9 mouse cellular contexts compared by ENCODE assay signal in genomic region chr4:138859728-138860127, GRCm38 (mm10). TPM values are rescaled to one million over a fixed set of nuclear protein-coding genes. Genes with fewer than 3 reads are reported as not detected.
A peak's percentile ranks its signal among the peaks of the same experiment; 100 is the strongest.
DNase-seq lines count a peak whose midpoint lies in the region; ATAC-seq and TF ChIP-seq lines count a peak whose summit lies in the region.
"Had no signal": no experiment of that assay in that cellular context is flagged by ENCODE, and none has a peak within 500 bp of the region (broad histone marks: within the 10 kb centered on the region; RNA-seq: fewer than 3 reads in every experiment).

No protein-coding gene starts in this region.

- WGBS in intestine, postnatal 0 days, result 4% methylated on average over 13 of the region's 13 CpGs
- 7% methylated on average over 13 of the region's 13 CpGs for WGBS in limb, embryonic 11.5 days
- WGBS in midbrain, embryonic 12.5 days, result 6% methylated on average over 13 of the region's 13 CpGs

- H3K9me3 ChIP-seq in intestine, postnatal 0 days (ENCODE audit: control insufficient read depth), result no peaks in the 10 kb centered on the region
- no peaks in the 10 kb centered on the region for H3K9me3 ChIP-seq in limb, embryonic 11.5 days (ENCODE audit: control insufficient read depth, low read length)
- no peaks in the 10 kb centered on the region for H3K9me3 ChIP-seq in midbrain, embryonic 12.5 days

- H3K27ac ChIP-seq in intestine, postnatal 0 days (ENCODE audit: low read depth, low read length), result no peak overlapping the region
- H3K27ac ChIP-seq in limb, embryonic 11.5 days (replicated peaks; ENCODE audit: low read depth, low read length), result no peak overlapping the region
- no peak overlapping the region for H3K27ac ChIP-seq in midbrain, embryonic 12.5 days (replicated peaks)

- H3K36me3 ChIP-seq in intestine, postnatal 0 days (ENCODE audit: control insufficient read depth, insufficient read depth), result no peaks in the 10 kb centered on the region
- no peaks in the 10 kb centered on the region for H3K36me3 ChIP-seq in limb, embryonic 11.5 days (ENCODE audit: control insufficient read depth, insufficient read depth, low read length)
- H3K36me3 ChIP-seq in midbrain, embryonic 12.5 days, result no peaks in the 10 kb centered on the region

- H3K4me3 ChIP-seq in intestine, postnatal 0 days (ENCODE audit: low read depth, low read length), result no peak overlapping the region
- H3K4me3 ChIP-seq in limb, embryonic 11.5 days (ENCODE audit: low read depth, low read length), result 0 out of 2 replicates have a peak overlapping the region, but pooled peaks have one; percentile 14
- H3K4me3 ChIP-seq in midbrain, embryonic 12.5 days, result peak overlapping the region; percentile 40

- no peaks in the 10 kb centered on the region for H3K27me3 ChIP-seq in intestine, postnatal 0 days (replicated peaks; ENCODE audit: control insufficient read depth, insufficient read depth, low read length)
- no peaks in the 10 kb centered on the region for H3K27me3 ChIP-seq in limb, embryonic 11.5 days (ENCODE audit: control insufficient read depth, insufficient read depth, low read length)
- no peaks in the 10 kb centered on the region for H3K27me3 ChIP-seq in midbrain, embryonic 12.5 days

- peak; percentile 74 for TF ChIP-seq CTCF in intestine, postnatal 0 days (IDR thresholded peaks at IDR 0.05; ENCODE audit: low read depth)

- H3K4me2 ChIP-seq in intestine, postnatal 0 days (replicated peaks; ENCODE audit: low read depth), result peak overlapping the region; percentile 37; the same call in 1 of the 2 replicates
- H3K4me2 ChIP-seq in limb, embryonic 11.5 days (ENCODE audit: low read depth, severe bottlenecking), result peak overlapping the region; percentile 33; the same call in 1 of the 2 replicates
- peak overlapping the region; percentile 52 for H3K4me2 ChIP-seq in midbrain, embryonic 12.5 days (replicated peaks)

- no peaks in the 10 kb centered on the region for H3K4me1 ChIP-seq in intestine, postnatal 0 days (replicated peaks; ENCODE audit: control insufficient read depth, insufficient read depth, low read length)
- H3K4me1 ChIP-seq in limb, embryonic 11.5 days (ENCODE audit: control insufficient read depth, insufficient read depth, low read length), result 0 out of 2 replicates have a peak, but pooled peaks cover 4% of the 10 kb centered on the region
- no peaks in the 10 kb centered on the region for H3K4me1 ChIP-seq in midbrain, embryonic 12.5 days

- DNase-seq in ovary, postnatal 14 days (ENCODE audit: low spot score), result peak; percentile 75
- DNase-seq in ovary, adult 18-20 months (ENCODE audit: low spot score), result no peak
- peak; percentile 88 to 91 for DNase-seq in cerebellum, postnatal 36 days
- peak; percentile 50 for DNase-seq in gastrocnemius, adult 18-20 months (ENCODE audit: low spot score)
- DNase-seq in limb, embryonic 11.5 days (ENCODE audit: low spot score), result peak; percentile 93
- peak; percentile 91 for DNase-seq in testis, postnatal 10 days (ENCODE audit: low spot score)

- no peak overlapping the region for H3K9ac ChIP-seq in intestine, postnatal 0 days (ENCODE audit: low read depth, low read length)
- no peak overlapping the region for H3K9ac ChIP-seq in limb, embryonic 11.5 days (ENCODE audit: low read length)
- peak overlapping the region; percentile 53; the same call in 1 of the 2 replicates for H3K9ac ChIP-seq in midbrain, embryonic 12.5 days (replicated peaks)

- peak; percentile 64 for ATAC-seq in intestine, postnatal 0 days
- ATAC-seq in limb, embryonic 11.5 days (ENCODE audit: insufficient number of reproducible peaks, low FRiP score, low TSS enrichment, low read depth), result no peak
- peak; percentile 72 for ATAC-seq in midbrain, embryonic 12.5 days (ENCODE audit: low FRiP score, low read depth)

RNA-seq across cellular contexts. Expression of gene Pla2g5, which starts 3.6 kb away (rescaled TPM):
- 1 to 10 TPM; 1.6 to 5.4 TPM for total RNA-seq in gastrocnemius, adult 18-20 months (2021)
- polyA plus RNA-seq in intestine, postnatal 0 days (2015; fragmentation: Nextera tagmentation; extraction: Ambion mirVana), result 0.22 and 0.39 TPM in 2 replicates
- 0.12 TPM in 1 of 2 replicates, not detected in the other for polyA plus RNA-seq in limb, embryonic 11.5 days (2014; fragmentation: Nextera tagmentation; extraction: Ambion mirVana)
- not detected in 2 replicates for polyA plus RNA-seq in midbrain, embryonic 12.5 days (2016; fragmentation: Nextera tagmentation; extraction: Ambion mirVana)
- total RNA-seq: MEL had no signal

RNA-seq across cellular contexts. Expression of gene Gm13030, which starts 14.0 kb away (rescaled TPM):
- total RNA-seq in gastrocnemius, adult 18-20 months (2021), result not detected
- not detected in 2 replicates for polyA plus RNA-seq in intestine, postnatal 0 days (2015; fragmentation: Nextera tagmentation; extraction: Ambion mirVana)
- not detected in 2 replicates for polyA plus RNA-seq in limb, embryonic 11.5 days (2014; fragmentation: Nextera tagmentation; extraction: Ambion mirVana)
- not detected in 2 replicates for polyA plus RNA-seq in midbrain, embryonic 12.5 days (2016; fragmentation: Nextera tagmentation; extraction: Ambion mirVana)
- total RNA-seq: MEL had no signal

RNA-seq across cellular contexts. Expression of gene Pla2g2e, which starts 18.0 kb away (rescaled TPM):
- total RNA-seq in gastrocnemius, adult 18-20 months (2021), result not detected
- 0.30 and 0.52 TPM in 2 replicates for polyA plus RNA-seq in intestine, postnatal 0 days (2015; fragmentation: Nextera tagmentation; extraction: Ambion mirVana)
- polyA plus RNA-seq in limb, embryonic 11.5 days (2014; fragmentation: Nextera tagmentation; extraction: Ambion mirVana), result not detected in 2 replicates
- polyA plus RNA-seq in midbrain, embryonic 12.5 days (2016; fragmentation: Nextera tagmentation; extraction: Ambion mirVana), result not detected in 2 replicates
- total RNA-seq: MEL had no signal

RNA-seq across cellular contexts. Expression of gene Otud3, which starts 54.0 kb away (rescaled TPM):
- total RNA-seq in gastrocnemius, adult 18-20 months (2021), result 10 to 100 TPM; 16.2 to 17.6 TPM
- polyA plus RNA-seq in intestine, postnatal 0 days (2015; fragmentation: Nextera tagmentation; extraction: Ambion mirVana), result 3.5 and 3.6 TPM in 2 replicates
- polyA plus RNA-seq in limb, embryonic 11.5 days (2014; fragmentation: Nextera tagmentation; extraction: Ambion mirVana), result 3.6 and 3.7 TPM in 2 replicates
- polyA plus RNA-seq in midbrain, embryonic 12.5 days (2016; fragmentation: Nextera tagmentation; extraction: Ambion mirVana), result 2.6 and 2.9 TPM in 2 replicates
